Mouse (Mus musculus) cerebellum, postnatal 4 days (tissue): ENCODE results near the gene Cldn12.

Experiments used
- DNase-seq, 2 experiments: peaks; one replicate each; pipeline ENCODE4 v3.0.0; 2022; ENCODE audit warnings: low spot score in 2 of 2, mixed read lengths in 1 of 2

The Cldn12 gene

DNA sequence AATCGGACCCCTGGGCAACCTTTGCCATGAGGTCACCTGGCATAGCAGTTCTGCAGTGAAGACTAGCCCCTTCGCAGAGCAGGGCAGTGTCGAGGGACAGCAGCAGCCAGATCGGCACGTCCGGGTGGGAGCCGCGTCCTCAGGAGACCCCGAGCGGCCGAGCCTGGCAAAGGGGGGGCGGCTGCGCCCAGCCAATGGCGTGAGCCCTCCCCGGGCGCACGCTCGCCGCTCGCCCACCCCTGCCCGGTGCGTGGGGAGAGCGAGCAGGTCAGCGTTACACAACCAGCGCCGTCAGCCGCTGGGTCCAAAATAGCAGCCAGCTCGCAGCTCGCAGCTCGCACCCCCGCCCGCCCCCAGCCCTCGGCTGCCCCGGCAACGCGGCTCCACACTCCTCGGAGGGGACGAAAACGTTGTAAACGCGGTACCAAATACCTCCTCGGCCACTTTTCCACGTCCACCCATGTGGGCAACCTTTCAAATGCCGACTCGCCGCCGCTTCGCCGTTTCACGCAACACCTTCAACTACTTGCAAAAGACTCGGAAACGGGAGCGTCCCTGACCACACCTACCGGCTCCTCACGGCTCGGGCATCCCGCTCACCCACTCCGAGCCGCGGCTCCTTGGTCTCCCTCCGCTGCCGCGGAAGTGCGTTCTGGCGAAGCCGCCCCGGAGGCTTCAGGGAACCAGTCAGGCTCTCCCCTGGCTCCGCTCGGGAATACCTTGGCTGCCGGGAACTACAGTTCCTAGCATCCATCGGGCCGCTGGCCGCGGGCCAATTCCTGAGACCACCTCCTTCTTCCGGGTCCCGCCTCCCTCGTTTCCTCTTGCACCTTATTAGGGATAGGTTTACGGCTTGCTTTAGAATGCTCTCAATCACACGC is at the start of gene Cldn12:
TSS of gene Cldn12 (minus strand) at position 763 of the 881 bp plus-strand sequence.
- DNase-seq, result peak; percentile 93 to 97

DNA sequence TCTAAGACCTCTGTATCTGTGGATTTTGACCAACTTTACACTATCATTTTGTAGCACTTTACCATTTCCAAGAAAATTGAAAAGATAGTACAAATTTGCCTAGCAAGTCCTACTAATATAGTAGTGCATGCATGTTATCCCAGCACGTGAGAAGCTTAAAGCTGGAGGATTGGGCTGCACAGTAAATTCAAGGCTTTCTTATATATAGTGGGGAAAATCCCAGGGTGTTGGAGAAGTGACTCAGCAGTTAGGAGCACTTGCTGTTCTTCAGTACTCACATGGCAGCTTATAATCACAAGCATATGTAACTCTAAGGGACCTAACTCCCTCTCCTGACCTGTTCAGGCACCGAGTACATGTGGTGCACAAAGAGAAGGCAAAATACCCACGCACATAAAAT is 47.7 kb upstream of the Cldn12 start:
- no peak for DNase-seq

DNA sequence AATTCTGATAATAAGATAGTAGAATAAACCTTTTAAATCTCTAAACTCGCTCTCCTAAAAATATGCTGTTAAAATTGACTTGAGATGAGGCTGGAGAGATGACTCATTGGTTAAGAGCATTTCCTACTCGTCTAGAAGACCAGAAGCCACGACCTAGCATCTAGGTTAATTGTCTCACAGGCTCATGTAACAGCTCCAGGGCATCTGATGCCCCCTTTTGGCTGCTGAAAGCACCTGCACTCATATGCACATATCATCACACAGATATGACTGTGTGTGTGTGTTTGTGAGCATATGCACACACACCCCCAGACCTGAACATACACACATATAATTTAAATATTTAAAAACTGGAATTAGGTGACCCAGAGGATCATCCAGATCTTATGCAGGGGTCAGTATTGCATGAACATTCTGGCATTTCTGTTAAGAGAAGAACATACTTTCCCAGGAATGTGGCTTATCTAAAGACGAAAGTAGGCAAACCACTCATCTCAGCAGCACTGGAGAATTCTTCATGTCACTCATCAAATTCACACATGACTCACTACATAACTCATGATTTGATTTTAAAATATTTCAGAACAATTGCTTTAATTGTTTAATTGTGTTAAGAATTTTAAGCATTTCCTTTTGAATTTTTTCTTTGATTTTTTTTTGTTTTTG is 46.4 kb upstream of the Cldn12 start:
- DNase-seq, result no peak

DNA sequence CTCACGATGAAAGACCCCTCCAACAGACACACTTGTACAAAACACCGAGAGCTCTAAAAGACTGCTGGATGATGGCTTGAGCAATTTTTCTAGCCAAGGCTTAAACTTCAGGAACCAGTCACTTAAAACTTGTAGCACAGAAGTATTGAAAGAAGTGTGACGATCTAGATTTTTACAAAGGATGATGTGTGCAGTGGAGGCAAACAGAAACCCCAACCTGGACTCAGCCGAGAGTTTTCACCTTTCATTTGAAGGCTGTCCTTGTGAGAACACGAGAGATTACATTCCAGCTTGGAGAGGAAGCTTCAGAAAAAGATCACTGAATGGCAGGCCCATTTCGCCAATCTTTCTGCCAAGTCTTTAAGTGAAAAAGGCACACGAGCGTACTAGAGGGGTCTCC is 45.0 kb upstream of the Cldn12 start:
- no peak for DNase-seq

DNA sequence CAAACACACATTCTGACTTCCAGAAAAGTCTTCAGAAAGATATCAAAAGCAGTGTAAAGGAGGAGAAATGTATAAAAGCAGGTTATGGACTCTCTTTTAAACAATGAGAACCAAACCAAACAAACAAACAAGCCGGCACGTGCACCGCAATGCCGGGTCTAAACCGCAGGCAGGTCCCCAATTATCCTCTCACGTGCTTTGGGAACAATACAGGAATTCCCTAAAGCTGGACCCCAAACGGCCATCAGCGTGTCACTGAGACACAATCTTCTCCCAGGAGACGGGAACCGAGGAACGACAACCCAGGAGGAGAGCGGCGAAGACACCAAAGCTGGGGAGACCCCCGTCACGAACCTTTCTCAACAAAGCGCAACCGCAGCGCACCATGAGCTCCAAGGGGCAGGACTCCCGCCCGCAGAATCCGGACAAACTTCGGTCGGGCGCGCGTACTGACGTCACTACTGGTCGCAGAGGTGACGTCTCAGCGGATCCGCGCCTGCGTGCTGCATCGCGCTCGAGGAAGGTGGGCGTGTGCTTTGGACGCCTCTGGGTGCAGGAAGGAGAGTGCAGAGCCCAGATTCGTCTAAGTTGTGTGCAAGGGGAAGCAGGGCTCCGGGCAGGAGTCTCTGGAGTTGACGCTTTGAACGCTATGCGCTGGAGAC is 44.5 kb upstream of the Cldn12 start, which contains the start of gene Gtpbp10:
TSS of gene Gtpbp10 (minus strand) at position 460 of the 662 bp plus-strand sequence.
- DNase-seq, result peak; percentile 91 to 94

DNA sequence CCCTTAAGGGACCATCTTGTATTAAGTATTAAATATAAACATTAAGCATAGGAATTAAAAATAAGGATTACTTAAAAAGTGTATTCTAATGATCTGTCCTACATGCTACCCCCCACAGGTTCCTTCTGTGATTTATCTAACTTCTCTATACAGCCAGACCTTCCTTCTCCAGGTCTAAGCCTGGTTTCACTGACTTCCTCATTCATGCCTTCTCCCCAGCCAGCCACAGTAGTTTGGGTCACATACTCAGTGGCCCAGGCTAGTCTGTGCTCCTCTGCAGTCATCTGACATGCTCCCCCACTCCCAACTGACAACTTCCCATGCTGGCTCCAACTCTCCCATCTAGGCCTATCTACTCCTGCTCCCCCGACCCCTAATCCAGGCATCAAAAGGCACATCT is 36.4 kb upstream of the Cldn12 start:
- no peak for DNase-seq

DNA sequence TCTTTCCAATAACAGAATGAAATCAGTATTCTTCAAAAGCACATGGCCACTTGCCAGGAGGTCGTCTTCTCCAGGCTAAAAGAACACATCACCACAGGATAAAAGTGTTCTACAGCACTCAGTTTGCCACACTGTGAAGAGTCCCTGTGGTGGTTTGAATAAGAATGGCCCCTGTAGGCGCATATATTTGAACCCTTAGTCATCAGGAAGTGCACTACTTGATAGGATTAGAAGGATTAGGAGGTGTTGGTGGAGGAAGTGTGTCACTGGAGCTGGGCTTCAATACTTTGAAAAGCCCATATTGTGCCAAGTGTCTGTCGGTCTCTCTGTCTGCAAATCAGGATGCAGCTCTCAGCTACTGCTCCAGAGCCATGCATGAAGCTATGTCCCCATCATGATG is 25.6 kb upstream of the Cldn12 start:
- DNase-seq, result no peak

DNA sequence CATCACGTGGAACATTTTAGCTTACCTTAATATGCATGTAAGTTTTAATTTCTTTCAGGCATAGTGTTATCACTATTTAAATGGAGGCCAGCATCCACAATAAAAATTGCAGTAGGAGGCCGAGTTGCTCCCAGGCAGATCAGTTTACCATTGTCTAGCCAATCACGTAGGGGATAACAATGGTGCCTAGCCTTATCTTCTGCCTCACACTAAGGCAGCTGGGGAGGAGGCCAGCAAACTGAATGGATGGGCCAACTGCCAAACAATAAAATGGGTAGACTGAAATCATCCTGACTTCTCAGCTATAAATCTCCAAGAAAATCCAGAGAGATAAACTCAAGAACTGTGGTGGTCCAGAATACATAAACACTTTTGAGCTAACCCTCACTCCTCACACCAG is 25.0 kb upstream of the Cldn12 start:
- no peak for DNase-seq

DNA sequence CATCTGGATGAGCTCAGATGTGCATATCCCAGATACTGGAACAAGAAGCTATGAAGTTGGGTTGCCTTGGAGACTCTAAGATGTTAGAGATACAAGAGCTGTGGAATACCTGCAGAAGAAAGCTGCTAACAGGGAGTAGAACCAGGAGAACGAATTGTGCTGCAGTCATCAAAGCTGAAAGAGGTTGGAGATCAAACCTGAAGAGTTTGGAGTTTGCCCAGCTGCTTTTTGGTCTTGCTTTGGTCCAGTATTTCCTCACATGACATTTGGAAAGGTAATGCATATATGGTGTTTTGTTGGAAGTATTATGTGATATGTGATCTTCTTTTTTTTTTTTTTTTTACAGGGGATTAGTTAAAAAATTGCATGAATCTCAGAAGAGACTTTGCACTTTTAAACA is 21.4 kb upstream of the Cldn12 start:
- no peak for DNase-seq

DNA sequence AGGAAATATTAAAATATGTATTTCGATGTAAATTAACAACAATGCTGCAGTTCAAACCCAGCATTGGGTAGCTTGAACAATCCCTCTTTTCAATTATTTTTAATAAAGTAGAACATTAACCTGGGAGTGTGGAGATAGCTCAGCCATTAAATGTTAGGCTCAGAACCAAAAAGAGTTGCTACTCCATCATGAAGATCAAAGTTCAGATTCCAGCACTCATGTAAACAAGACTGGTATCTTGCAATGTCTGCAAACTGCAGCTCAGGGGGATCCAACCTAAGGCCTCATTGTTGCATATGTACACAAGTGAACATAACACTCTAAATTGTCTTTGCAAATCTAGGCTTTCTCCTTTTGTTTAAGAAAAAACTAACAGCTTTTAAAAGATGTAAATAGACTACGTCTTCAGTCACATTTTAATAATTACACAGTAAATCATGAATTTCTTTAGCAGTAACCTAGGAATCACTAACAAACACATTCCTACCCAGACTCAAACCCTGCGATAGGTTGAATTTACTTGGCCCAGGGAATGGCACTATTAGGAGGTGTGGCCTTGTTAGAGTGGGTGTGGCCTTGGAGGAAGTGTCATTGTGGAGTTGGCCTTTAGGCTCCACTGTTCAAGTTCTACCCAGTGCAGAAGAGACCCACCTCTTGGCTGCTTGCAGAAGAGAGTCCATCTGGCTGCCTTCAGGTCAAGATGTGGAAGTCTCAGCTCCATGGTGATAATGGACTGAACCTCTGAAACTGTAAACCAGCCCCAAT is 19.1 kb upstream of the Cldn12 start:
- no peak for DNase-seq

DNA sequence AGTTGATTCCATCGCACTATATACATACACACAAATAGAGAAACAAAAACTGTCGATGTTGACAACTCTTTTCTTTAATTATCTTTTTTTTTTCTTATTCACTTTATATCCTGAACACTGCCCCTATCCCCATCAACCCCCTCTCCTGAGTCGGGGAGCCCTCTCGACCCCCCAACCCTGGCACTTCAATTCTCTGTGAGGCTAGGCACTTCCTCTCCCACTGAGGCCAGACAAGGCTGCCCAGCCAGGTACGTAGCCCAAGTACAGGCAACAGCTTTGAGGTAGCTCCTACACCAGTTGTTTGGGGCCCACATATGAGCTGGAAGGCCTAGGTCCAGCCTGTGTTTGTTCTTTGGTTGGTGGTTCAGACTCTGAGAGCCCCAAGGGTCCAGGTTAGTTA is 653 bp upstream of the Cldn12 start:
- DNase-seq, result no peak

DNA sequence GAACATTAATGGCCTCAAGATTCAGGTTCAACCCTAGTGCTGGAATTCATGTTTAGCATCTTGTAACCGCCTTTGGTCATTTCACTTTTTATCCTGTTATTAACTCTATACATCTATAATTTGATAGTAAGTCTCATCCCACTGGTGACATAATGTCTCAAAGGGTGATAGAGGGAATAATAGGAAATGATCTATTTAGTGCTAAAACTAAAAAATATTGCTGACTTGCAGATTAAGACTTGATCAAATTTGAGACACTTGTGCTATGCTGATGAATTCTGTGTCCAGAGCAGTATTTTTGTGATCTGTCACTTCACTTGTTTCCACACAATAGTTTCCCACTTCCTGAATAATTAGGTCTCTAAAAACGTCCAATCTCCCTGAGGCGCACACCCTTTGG is 3.4 kb downstream of the Cldn12 start:
- no peak for DNase-seq

DNA sequence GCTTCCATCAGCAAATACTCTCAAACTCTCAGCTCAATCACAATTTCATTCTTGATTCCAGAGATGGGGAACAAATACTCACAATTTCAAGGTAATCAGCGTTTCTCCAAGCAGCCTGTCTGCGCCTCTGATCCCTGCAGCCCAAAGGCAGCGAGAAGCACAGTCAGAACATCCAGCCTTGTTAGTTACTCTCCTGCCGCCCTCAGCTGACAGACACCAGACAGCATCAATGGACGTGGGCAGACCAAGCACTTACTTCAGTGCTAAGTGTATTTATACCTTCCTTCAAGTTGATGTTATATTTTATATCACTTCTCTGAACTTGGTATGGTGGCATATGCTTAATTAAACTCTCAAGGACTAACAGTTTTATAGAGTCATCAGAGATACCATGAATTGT is 3.8 kb downstream of the Cldn12 start:
- no peak for DNase-seq

DNA sequence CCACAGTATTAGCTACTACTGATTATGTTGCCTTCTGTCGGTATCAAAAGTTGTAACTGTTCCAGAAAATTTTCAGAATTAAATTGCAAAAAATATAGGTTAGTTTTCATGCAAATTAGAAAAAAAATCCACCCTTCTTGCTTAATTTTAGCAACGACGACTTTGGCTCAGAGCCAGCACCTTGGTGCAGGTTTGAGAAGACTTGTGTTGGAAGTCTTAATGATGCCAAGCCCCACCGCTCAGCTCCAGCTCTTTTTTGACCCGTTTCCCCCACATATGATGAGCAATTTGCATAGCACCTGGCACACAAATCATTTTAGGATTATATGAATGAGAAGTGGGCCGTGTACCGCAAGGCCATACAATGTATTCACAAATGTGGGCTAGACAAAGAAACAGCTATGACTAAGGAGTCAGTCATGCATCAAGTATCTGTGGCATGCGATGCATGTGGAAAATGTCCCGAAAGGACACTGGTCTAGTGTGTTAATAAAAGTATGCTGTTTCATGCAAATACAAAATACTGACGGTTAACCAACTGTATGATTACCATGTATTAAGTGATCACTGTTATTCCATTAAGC is 4.4 kb downstream of the Cldn12 start:
- DNase-seq, result no peak

DNA sequence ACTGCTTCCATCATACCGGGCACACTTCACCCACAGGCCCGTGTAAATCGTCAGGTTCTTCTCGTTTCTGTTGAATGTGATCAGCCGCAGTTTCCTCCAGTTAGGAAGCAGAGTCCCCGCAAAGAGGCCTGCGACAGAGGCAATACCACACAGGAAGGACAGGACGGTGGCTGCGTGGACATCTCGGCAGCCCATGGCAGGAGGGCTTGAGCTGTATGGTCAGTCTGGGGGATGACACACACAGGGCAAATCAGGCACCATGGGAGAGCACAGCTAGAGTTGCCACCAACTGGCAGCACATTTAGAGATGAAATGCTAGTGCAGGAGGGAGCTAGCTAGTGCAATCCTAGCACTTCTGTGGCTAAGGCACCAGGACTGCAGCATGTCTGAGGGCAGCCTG is 6.5 kb downstream of the Cldn12 start:
- no peak for DNase-seq

DNA sequence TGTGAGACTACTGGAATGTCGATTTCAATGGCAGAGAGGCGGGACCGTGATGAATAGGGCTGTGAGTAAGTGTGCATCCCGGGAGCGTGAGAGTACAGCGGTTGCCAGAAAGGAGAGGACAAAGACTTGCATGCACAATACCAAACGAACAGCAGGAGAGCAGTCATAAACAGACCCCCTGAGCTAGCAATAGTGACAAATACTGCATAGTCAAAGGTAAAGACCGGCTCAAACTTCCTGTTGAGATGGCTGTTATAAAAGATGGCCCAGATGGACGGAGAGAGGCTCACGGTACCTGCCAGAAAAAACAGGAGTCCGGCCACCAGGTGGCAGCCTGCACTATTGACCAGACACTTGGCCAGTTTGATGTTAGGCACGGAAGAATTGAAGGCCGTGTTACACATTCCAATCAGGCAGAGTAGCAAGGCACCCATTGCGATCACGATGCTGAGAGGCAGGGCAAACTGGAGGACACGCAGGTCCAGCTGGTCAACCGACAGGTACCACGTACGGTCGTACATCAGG is 7.0 kb downstream of the Cldn12 start:
- DNase-seq, result peak; percentile 65 to 79

DNA sequence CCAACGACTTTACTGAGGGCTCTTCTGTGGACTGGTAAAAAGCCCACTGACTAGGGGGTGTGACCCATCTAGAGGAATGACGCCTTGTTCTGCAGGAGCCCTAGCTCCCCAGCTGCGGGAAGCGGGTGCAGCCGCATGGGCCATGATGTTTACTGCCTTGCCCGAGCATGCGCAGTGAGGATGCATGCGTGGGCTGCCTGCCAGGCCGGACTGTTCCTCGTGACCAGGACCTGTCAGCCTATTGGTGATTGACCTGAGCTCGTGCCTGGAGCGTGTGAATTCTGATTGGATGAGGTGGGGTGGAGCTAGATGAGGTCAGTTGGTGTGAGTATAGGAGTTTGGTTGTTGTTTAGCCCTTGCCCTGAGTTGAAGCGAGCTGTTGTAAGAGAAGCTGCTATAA is 10.3 kb downstream of the Cldn12 start:
- DNase-seq, result no peak

DNA sequence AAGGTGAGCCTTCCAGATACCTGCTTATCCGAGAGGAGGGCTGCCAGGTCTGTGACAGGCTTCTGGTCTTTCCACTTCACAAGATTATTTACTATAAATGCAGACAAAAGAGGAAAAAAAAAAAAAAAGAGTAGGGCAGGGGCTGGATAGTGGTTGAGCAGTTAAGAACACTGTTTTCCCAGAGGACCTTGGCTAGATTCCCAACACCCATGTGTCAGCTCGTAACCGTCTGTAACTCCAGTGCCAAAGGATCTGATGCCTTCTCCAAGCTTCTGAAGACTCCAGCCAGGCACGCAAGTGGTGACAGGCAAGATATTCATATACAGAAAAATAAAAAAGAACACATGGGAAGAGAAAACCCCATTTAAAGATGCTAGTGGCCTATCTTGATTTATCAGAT is 11.4 kb downstream of the Cldn12 start:
- DNase-seq, result no peak

DNA sequence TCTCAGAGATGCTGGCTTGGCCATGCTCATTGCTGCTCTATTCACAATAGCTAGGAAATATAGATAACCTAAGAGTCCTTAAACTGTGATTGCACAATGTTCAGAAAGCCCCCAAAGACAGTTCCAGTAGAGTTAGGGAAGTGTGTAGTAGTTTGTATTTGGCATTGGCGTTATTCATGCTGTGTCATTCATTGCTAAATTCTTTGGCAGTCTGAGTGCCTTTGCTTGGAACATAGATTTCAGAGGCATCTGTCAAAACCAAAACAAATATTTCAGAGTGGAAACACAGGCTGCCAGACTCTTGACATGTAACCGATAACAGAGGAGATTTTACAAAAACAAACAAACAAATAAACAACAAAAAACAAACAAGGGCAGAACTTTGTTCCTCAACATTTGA is 13.2 kb downstream of the Cldn12 start:
- DNase-seq, result no peak

DNA sequence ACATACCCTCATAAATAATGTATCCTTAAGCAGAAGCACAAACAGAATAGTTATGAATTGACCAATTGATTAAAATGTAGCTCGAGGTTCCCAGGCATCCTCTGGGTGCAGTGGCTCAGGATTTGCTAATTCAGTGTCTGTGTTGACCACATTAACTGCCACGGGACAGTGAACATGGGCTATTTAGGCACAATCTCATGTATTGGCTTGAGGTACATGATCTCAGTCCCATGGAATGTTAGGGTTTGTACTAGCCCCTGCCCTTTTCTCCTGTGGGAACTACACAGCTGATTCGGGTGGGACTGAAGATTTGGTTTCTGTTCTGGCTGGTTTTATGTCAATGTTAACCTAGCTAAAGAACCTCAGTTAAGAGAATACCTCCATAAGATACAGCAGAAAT is 18.4 kb downstream of the Cldn12 start:
- DNase-seq, result no peak

DNA sequence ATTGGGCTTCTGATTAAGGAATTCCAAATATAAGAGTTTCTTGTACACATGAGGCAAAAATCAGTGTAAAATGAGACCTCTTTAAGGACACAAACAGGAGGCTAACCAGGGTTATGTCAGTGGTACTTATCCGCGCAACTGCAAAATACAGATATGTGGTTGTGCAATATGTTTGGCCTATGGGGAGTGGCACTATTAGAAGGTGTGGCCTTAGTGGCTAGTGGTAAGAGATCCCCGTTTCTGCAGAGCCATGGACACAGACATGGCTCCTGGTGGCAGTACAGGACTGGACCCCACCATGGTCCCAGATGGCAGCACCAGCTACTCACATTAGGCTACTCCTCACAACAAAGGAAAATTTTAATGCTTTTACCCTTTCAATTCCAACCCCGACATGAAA is 19.7 kb downstream of the Cldn12 start:
- DNase-seq, result no peak
